Mouse (Mus musculus) midbrain, embryonic 15.5 days (tissue): ENCODE measurements around the gene Tango6. TPM values are rescaled to one million over a fixed set of nuclear protein-coding genes. Genes with fewer than 3 reads are reported as not detected.

Experiments used
- ATAC-seq: fragments of 200-750 bp; cut with Nextera tagmentation; replicated peaks from 2 replicates; pipeline ENCODE4 v1.8.0; 2017; ENCODE audit warnings: moderate TSS enrichment
- H3K27ac ChIP-seq: fragments of 300-500 bp; sonication (generic); 2 replicates; pipeline ENCODE4 v1.5.1; 2015; ENCODE audit warnings: mild to moderate bottlenecking, inconsistent platforms
- H3K27me3 ChIP-seq: fragments of 300-500 bp; sonication (generic); replicated peaks from 2 replicates; pipeline ENCODE4 v1.6.1; 2015; ENCODE audit warnings: inconsistent platforms
- H3K36me3 ChIP-seq: fragments of 300-500 bp; sonication (generic); replicated peaks from 2 replicates; pipeline ENCODE4 v1.6.1; 2015; ENCODE audit warnings: inconsistent platforms
- H3K4me1 ChIP-seq: fragments of 300-500 bp; sonication (generic); 2 replicates; pipeline ENCODE4 v1.6.1; 2015; ENCODE audit warnings: inconsistent platforms
- H3K4me2 ChIP-seq: fragments of 300-500 bp; sonication (generic); 2 replicates; pipeline ENCODE4 v1.6.1; 2015; ENCODE audit warnings: inconsistent platforms, mild to moderate bottlenecking, moderate library complexity
- H3K4me3 ChIP-seq: fragments of 300-500 bp; sonication (generic); 2 replicates; pipeline ENCODE4 v1.5.1; 2015; ENCODE audit warnings: mild to moderate bottlenecking, inconsistent platforms
- H3K9ac ChIP-seq: fragments of 300-500 bp; sonication (generic); 2 replicates; pipeline ENCODE4 v1.6.1; 2015; ENCODE audit warnings: mild to moderate bottlenecking, inconsistent platforms
- H3K9me3 ChIP-seq: fragments of 300-500 bp; sonication (generic); 2 replicates; pipeline ENCODE4 v1.6.1; 2016; ENCODE audit warnings: inconsistent platforms
- WGBS: fragments of 180-500 bp; shearing (Covaris S2); methylation state at CpG from one replicate; pipeline ENCODE4 v1.1.7; 2015; ENCODE audit warnings: mixed read lengths; 5-methylcytosine and 5-hydroxymethylcytosine counted together
- polyA plus RNA-seq: library from polyadenylated mRNA; unstranded; fragments of >200 nt; fragmentation: Nextera tagmentation; extraction: Ambion mirVana; gene quantifications from 2 replicates; pipeline ENCODE4 v1.2.1, GENCODE M21; 2015

Tango6 gene
- polyA plus RNA-seq, 1 experiment from 2014 or later, result 6.8 TPM

DNA sequence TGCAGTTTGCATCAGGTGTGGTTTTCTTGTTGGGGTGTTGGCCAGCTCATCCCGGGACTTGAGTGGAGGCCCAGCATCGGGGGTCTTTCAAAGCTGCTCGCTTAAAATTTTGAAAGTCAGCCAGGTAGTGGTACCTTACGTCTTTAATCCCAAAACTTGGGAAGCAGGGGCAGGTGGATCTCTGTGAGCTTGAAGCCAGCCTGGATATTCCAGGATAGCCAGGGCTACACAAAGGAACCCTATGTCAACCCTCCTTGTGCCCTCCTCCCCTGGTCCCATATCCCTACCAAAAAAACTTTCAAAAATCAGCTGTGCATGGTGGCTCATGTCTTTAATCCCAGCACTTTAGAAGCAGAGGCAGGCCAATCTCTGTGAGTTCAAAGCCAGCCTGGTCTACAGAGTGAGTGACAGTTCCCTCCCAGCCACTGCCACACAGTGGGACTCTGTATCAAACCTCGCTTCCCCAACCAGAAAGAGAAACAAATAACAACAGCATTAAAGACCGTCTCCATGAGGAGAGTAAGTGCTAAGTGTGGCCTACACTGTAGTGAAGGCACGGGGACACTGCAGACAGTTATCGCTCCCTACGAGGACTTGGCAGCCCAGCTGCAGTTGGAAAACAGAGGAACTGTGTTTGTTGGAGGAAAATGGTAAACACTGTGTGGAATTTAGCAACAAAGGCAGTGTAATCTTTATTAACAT, 21.5 kb downstream of the Tango6 start:
- Histone ChIP-seq H3K27ac (peak overlapping the region; percentile 53; the same call in 1 of the 2 replicates), H3K4me2 (no peak overlapping the region), H3K9me3 (no peaks in the 10 kb centered on the region), H3K36me3 (peaks cover 7% of the 10 kb centered on the region; the same call in 1 of the 2 replicates), H3K27me3 (no peaks in the 10 kb centered on the region), H3K4me3 (no peak overlapping the region), H3K9ac (no peak overlapping the region), H3K4me1 (no peaks in the 10 kb centered on the region)
- ATAC-seq, result no peak
- WGBS, result 85% methylated on average over 9 of the region's 9 CpGs

- Histone ChIP-seq H3K4me3 (no peak overlapping the region), H3K9ac (no peak overlapping the region), H3K36me3 (0 out of 2 replicates have a peak, but pooled peaks cover 2% of the 10 kb centered on the region), H3K9me3 (no peaks in the 10 kb centered on the region), H3K27me3 (no peaks in the 10 kb centered on the region), H3K4me1 (no peaks in the 10 kb centered on the region), H3K4me2 (no peak overlapping the region), H3K27ac (peak overlapping the region; percentile 53)
- ATAC-seq, result no peak
- 63% methylated on average over 9 of the region's 9 CpGs for WGBS
These were observed 22.0 kb downstream of the Tango6 start for GRCm38 (mm10) chr8:106704901-106705321.

GRCm38 (mm10) chr8:106706194-106706593, 23.3 kb downstream of the Tango6 start:
- no peak overlapping the region for H3K4me2 ChIP-seq
- H3K4me1 ChIP-seq, result no peaks in the 10 kb centered on the region
- ATAC-seq, result no peak
- H3K4me3 ChIP-seq, result no peak overlapping the region
- peak overlapping the region; percentile 21; the same call in 1 of the 2 replicates for H3K27ac ChIP-seq
- H3K27me3 ChIP-seq, result no peaks in the 10 kb centered on the region
- no peaks in the 10 kb centered on the region for H3K36me3 ChIP-seq
- no peak overlapping the region for H3K9ac ChIP-seq
- no peaks in the 10 kb centered on the region for H3K9me3 ChIP-seq
- 84% methylated on average over 6 of the region's 6 CpGs for WGBS

- no peaks in the 10 kb centered on the region for H3K4me1 ChIP-seq
- no peak overlapping the region for H3K9ac ChIP-seq
- 91% methylated on average over 2 of the region's 2 CpGs for WGBS
- H3K4me2 ChIP-seq, result no peak overlapping the region
- H3K27me3 ChIP-seq, result no peaks in the 10 kb centered on the region
- no peaks in the 10 kb centered on the region for H3K9me3 ChIP-seq
- no peak overlapping the region for H3K27ac ChIP-seq
- no peak for ATAC-seq
- H3K4me3 ChIP-seq, result no peak overlapping the region
- no peaks in the 10 kb centered on the region for H3K36me3 ChIP-seq
These were observed 27.1 kb downstream of the Tango6 start for GRCm38 (mm10) chr8:106710002-106710401.

DNA sequence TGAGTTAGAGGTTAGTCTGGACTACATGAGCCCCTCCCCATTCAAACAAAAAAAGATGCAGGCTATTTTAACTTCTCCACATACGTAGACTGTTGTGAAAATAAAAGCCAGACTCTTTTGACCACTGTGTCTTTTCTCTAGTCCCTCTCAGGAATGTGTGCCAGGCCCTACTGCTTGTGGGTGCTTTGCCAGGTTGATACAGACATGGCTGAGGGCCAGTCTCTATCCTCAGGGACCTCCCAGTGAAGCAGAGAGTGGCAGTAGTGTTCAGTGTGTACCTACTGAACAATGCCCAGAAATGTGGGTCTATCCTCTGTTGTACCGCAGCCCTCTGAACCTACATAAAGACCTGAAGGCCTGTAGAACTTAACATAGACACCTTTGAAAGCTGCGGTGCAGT, 29.6 kb downstream of the Tango6 start:
- Histone ChIP-seq H3K4me1 (no peaks in the 10 kb centered on the region), H3K9me3 (no peaks in the 10 kb centered on the region), H3K27ac (no peak overlapping the region), H3K4me2 (no peak overlapping the region), H3K27me3 (no peaks in the 10 kb centered on the region), H3K9ac (no peak overlapping the region), H3K4me3 (no peak overlapping the region), H3K36me3 (no peaks in the 10 kb centered on the region)
- no peak for ATAC-seq
- WGBS, result 62% methylated on average over 3 of the region's 3 CpGs

DNA sequence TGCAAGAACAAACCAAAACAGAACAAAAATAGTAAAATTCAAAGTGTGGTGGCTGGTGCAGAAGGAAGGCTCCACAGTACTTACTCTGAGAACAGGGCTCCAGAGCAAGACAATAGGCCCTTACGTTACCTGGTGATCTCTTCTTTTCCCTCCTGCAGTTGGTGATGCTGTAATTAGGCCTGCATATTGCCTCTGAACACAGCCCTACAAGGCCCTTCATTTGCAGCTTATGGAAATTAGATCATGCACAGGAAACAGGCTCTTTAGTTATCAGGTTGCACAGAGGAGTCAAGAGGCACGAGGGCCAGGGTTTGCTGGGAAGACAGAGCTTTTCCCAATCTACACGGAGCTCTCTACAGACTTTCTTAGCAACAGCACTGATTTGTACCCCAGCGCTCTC, 31.4 kb downstream of the Tango6 start:
- Histone ChIP-seq H3K9ac (no peak overlapping the region), H3K36me3 (no peaks in the 10 kb centered on the region), H3K9me3 (no peaks in the 10 kb centered on the region), H3K4me2 (no peak overlapping the region), H3K4me3 (no peak overlapping the region), H3K4me1 (peaks cover 6% of the 10 kb centered on the region), H3K27me3 (no peaks in the 10 kb centered on the region), H3K27ac (no peak overlapping the region)
- WGBS, result 67% methylated on average over 4 of the region's 4 CpGs
- ATAC-seq, result no peak

GRCm38 (mm10) chr8:106718091-106718500, 35.2 kb downstream of the Tango6 start:
- Histone ChIP-seq H3K27me3 (no peaks in the 10 kb centered on the region), H3K4me3 (peak overlapping the region; percentile 17; the same call in 1 of the 2 replicates), H3K27ac (peak overlapping the region; percentile 54), H3K36me3 (no peaks in the 10 kb centered on the region), H3K4me2 (peak overlapping the region; percentile 42), H3K4me1 (peaks cover 6% of the 10 kb centered on the region), H3K9ac (peak overlapping the region; percentile 27; the same call in 1 of the 2 replicates), H3K9me3 (no peaks in the 10 kb centered on the region)
- peak; percentile 58 for ATAC-seq
- WGBS, result 16% methylated on average over 17 of the region's 17 CpGs

GRCm38 (mm10) chr8:106720921-106721320, 38.1 kb downstream of the Tango6 start:
- H3K9me3 ChIP-seq, result no peaks in the 10 kb centered on the region
- H3K27ac ChIP-seq, result no peak overlapping the region
- H3K36me3 ChIP-seq, result no peaks in the 10 kb centered on the region
- H3K4me2 ChIP-seq, result no peak overlapping the region
- H3K27me3 ChIP-seq, result peaks cover 4% of the 10 kb centered on the region; the same call in 1 of the 2 replicates
- no peak for ATAC-seq
- H3K9ac ChIP-seq, result no peak overlapping the region
- no peak overlapping the region for H3K4me3 ChIP-seq
- peaks cover 6% of the 10 kb centered on the region for H3K4me1 ChIP-seq
- WGBS, result 73% methylated on average over 8 of the region's 8 CpGs

DNA sequence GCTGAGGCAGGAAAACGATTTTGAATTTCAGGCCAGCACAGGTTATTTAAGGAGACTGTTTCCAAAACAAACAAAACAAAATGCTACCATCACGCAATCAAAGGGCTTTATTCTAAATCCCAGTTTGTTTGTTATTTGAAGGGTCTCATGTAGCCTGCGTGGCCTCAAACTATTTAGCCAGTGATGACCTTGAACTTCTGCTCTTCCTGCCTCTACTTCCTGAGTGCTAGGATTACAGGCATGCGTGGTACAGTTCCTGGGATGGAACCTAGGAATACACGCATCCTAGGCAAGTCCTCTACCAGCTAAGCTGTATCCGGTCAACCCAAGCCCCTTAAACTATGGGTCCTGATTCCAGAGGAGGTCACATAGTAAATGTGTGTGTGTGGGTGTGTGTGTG, 39.6 kb downstream of the Tango6 start:
- Histone ChIP-seq H3K36me3 (no peaks in the 10 kb centered on the region), H3K4me1 (peaks cover 14% of the 10 kb centered on the region), H3K27me3 (peaks cover 4% of the 10 kb centered on the region; the same call in 1 of the 2 replicates), H3K4me2 (no peak overlapping the region), H3K4me3 (no peak overlapping the region), H3K9ac (no peak overlapping the region), H3K9me3 (no peaks in the 10 kb centered on the region), H3K27ac (no peak overlapping the region)
- ATAC-seq, result no peak
- WGBS, result 92% methylated on average over 6 of the region's 6 CpGs

DNA sequence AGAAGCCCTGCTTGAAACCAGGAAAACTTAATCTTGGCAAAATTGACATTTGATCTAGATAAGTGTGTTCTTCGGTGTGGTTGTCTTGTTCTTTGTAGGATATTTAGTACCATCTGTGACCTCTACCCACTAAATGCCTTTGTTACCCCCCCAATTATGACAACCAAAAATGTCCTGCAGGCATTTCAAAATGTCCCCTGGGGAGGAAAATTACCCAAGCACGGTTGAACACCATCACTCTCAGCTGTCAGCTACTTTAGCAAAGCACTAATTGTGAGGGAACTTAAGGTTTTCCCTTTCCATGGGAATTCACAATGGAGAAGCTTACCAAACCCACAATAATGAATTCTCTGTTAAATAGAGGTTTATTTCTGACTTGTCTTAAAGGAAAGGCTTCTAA, 41.1 kb downstream of the Tango6 start:
- 23% methylated on average over 2 of the region's 2 CpGs for WGBS
- no peak for ATAC-seq

DNA sequence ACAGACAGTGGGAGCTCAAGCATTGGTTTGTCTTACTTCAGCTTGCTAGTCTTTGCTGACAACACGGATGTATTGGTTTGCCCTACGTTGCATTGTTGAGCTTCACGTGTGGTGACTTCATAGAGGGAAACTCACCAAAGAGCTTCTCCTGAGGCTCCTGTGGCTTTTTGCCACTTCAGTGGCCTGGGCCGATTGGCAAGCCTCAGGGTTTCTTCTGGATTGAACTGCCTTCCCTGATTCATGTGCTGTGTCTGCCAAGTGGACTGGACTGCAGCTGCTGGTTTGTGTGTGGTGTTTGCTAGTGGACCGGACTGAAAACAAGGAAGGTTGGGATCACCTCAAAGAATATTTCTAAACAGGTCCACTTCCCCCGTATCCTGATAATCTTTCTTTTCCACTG, 43.7 kb downstream of the Tango6 start:
- no peak overlapping the region for H3K4me3 ChIP-seq
- no peaks in the 10 kb centered on the region for H3K36me3 ChIP-seq
- WGBS, result 74% methylated on average over 6 of the region's 6 CpGs
- no peak for ATAC-seq
- H3K4me2 ChIP-seq, result no peak overlapping the region
- no peak overlapping the region for H3K9ac ChIP-seq
- peaks cover 19% of the 10 kb centered on the region; the same call in 1 of the 2 replicates for H3K27me3 ChIP-seq
- no peaks in the 10 kb centered on the region for H3K9me3 ChIP-seq
- H3K4me1 ChIP-seq, result peaks cover 18% of the 10 kb centered on the region
- H3K27ac ChIP-seq, result peak overlapping the region; percentile 81; the same call in 1 of the 2 replicates

More for the DNA sequence above, 41.1 kb downstream of the Tango6 start:
- Histone ChIP-seq H3K27me3 (peaks cover 4% of the 10 kb centered on the region; the same call in 1 of the 2 replicates), H3K4me2 (no peak overlapping the region), H3K36me3 (no peaks in the 10 kb centered on the region), H3K9me3 (no peaks in the 10 kb centered on the region), H3K4me1 (peaks cover 18% of the 10 kb centered on the region), H3K4me3 (no peak overlapping the region), H3K9ac (no peak overlapping the region), H3K27ac (no peak overlapping the region)

- Histone ChIP-seq H3K27ac (peak overlapping the region; percentile 81), H3K9ac (peak overlapping the region; percentile 25; the same call in 1 of the 2 replicates), H3K4me1 (peaks cover 18% of the 10 kb centered on the region), H3K9me3 (no peaks in the 10 kb centered on the region), H3K4me3 (peak overlapping the region; percentile 19), H3K36me3 (no peaks in the 10 kb centered on the region), H3K27me3 (peaks cover 24% of the 10 kb centered on the region), H3K4me2 (peak overlapping the region; percentile 45)
- ATAC-seq, result peak; percentile 80
- 5% methylated on average over 16 of the region's 16 CpGs for WGBS
These were observed 44.5 kb downstream of the Tango6 start for GRCm38 (mm10) chr8:106727241-106727835.
